Mouse (Mus musculus) MEL-GATA-1-ER (cell line): ENCODE measurements around the gene Il4i1.

Experiments used
- DNase-seq: peaks from one replicate; pipeline ENCODE4 v3.0.0-alpha.2; 2012; ENCODE audit warnings: low read depth; ENCODE audit errors: extremely low read depth

Il4i1 gene

GRCm38 (mm10) chr7:44848561-44849415 is 32.6 kb downstream of the Il4i1 start, which contains the start of the genes Akt1s1 and Tbc1d17:
Gene Akt1s1 (plus strand): TSS chr7:44848991.
Gene Tbc1d17 (minus strand): TSS chr7:44849079.
- DNase-seq = peak; percentile 100

- DNase-seq = peak; percentile 90
Observed at GRCm38 (mm10) chr7:44849416-44850111, 33.4 kb downstream of the Il4i1 start.

GRCm38 (mm10) chr7:44850146-44850545 is 34.0 kb downstream of the Il4i1 start:
- no peak for DNase-seq

- no peak for DNase-seq
Observed at GRCm38 (mm10) chr7:44850789-44851624, 34.8 kb downstream of the Il4i1 start.

- DNase-seq = no peak
Observed at GRCm38 (mm10) chr7:44851625-44852234, 35.5 kb downstream of the Il4i1 start.

- DNase-seq = no peak
Observed at GRCm38 (mm10) chr7:44852259-44853027, 36.3 kb downstream of the Il4i1 start.

- DNase-seq = no peak
Observed at GRCm38 (mm10) chr7:44853065-44853464, 36.9 kb downstream of the Il4i1 start.

GRCm38 (mm10) chr7:44853596-44854355 is 37.6 kb downstream of the Il4i1 start:
- DNase-seq = no peak

- DNase-seq = no peak
Observed at GRCm38 (mm10) chr7:44854356-44855031, 38.3 kb downstream of the Il4i1 start.

- no peak for DNase-seq
Observed at GRCm38 (mm10) chr7:44855036-44855435, 38.8 kb downstream of the Il4i1 start.

GRCm38 (mm10) chr7:44856265-44856916 is 40.2 kb downstream of the Il4i1 start:
- DNase-seq = peak; percentile 67

- peak; percentile 88 for DNase-seq
Observed at GRCm38 (mm10) chr7:44857042-44857552, 40.9 kb downstream of the Il4i1 start, which contains the start of gene Pnkp. Gene Pnkp (plus strand): TSS chr7:44857139.

GRCm38 (mm10) chr7:44857905-44858304 is 41.7 kb downstream of the Il4i1 start:
- DNase-seq = peak; percentile 68

GRCm38 (mm10) chr7:44859896-44860295 is 43.7 kb downstream of the Il4i1 start:
- DNase-seq = no peak

- DNase-seq = no peak
Observed at GRCm38 (mm10) chr7:44860576-44861428, 44.6 kb downstream of the Il4i1 start.

- DNase-seq = no peak
Observed at GRCm38 (mm10) chr7:44861429-44861816, 45.2 kb downstream of the Il4i1 start.

GRCm38 (mm10) chr7:44862434-44862833 is 46.2 kb downstream of the Il4i1 start:
- no peak for DNase-seq
